Mouse (Mus musculus) cerebellum, adult 2 months (tissue): ENCODE results near the gene Atp9a.

Experiments used
- CTCF ChIP-seq: fragments of 200-500 bp; IDR thresholded peaks from 2 replicates; pipeline ENCODE4 v1.5.1; 2011; ENCODE audit warnings: low read depth, mild to moderate bottlenecking, control low read depth, low read length, moderate library complexity, borderline replicate concordance; ENCODE audit not compliant: insufficient read depth
- POLR2A ChIP-seq: fragments of 200-500 bp; IDR thresholded peaks from 2 replicates; pipeline ENCODE4 v1.6.1; 2011; ENCODE audit warnings: low read length, control low read depth, borderline replicate concordance; ENCODE audit not compliant: insufficient read depth

GRCm38 (mm10) chr2:168702266-168702665 is 39.9 kb downstream of the Atp9a start:
- no peak for TF ChIP-seq CTCF
- no peak for TF ChIP-seq POLR2A
